Comparison of ENCODE assay signal across 20 mouse cellular contexts in genomic region chr8:119033398-119033797, GRCm38 (mm10).
DNase-seq lines count a peak whose midpoint lies in the region; ATAC-seq lines count a peak whose summit lies in the region.
"Had no signal": no experiment of that assay in that cellular context is flagged by ENCODE, and none has a peak within 500 bp of the region (broad histone marks: within the 10 kb centered on the region; RNA-seq: fewer than 3 reads in every experiment).

No protein-coding gene starts in this region.

- no peaks in the 10 kb centered on the region for H3K27me3 ChIP-seq in megakaryocyte, embryonic 14.5 days (replicated peaks)
- H3K27me3 ChIP-seq: embryonic facial prominence, embryonic 13.5 days; forebrain, embryonic 12.5 days; hindbrain, embryonic 12.5 days; intestine, embryonic 15.5 days had no signal

- ATAC-seq in megakaryocyte, adult 5-6 weeks (ENCODE audit: poor library complexity, severe bottlenecking), result no peak
- ATAC-seq: hindbrain, postnatal 0 days; intestine, embryonic 15.5 days had no signal

- peaks cover 89% of the 10 kb centered on the region for H3K9me3 ChIP-seq in megakaryocyte, embryonic 14.5 days
- H3K9me3 ChIP-seq: embryonic facial prominence, embryonic 13.5 days; forebrain, embryonic 12.5 days; heart, embryonic 10.5 days; intestine, embryonic 15.5 days had no signal

- H3K4me1 ChIP-seq in megakaryocyte, embryonic 14.5 days, result no peaks in the 10 kb centered on the region
- H3K4me1 ChIP-seq: embryonic facial prominence, embryonic 13.5 days; forebrain, embryonic 12.5 days; heart, embryonic 10.5 days; hindbrain, embryonic 12.5 days; intestine, embryonic 15.5 days had no signal

- peak overlapping the region; percentile 16 for H3K4me3 ChIP-seq in megakaryocyte, embryonic 14.5 days (replicated peaks)
- H3K4me3 ChIP-seq: embryonic facial prominence, embryonic 13.5 days; forebrain, embryonic 12.5 days; gastrocnemius, adult 2 months; heart, embryonic 10.5 days; hindbrain, embryonic 12.5 days; intestine, embryonic 15.5 days had no signal

- DNase-seq in cerebellum, adult 11-12 months, result peak; percentile 88
- DNase-seq in cerebellum, adult 9-10 months, result peak; percentile 88
- DNase-seq in cerebellum, postnatal 25 days, result peak; percentile 88
- no peak for DNase-seq in gastrocnemius, adult 8-10 months (ENCODE audit: low spot score in 2 of 2)
- DNase-seq in right cerebral cortex, postnatal 36 days (ENCODE audit: low spot score in 2 of 2), result no peak
- no peak for DNase-seq in urinary bladder, postnatal 25 days (ENCODE audit: low spot score)
- DNase-seq: adrenal gland, postnatal 14 days; gastrocnemius, adult 2 months; gastrocnemius, postnatal 36 days; heart, postnatal 10 days; heart, postnatal 4 days; kidney, adult 18-20 months had no signal

- H3K36me3 ChIP-seq in megakaryocyte, embryonic 14.5 days (replicated peaks; ENCODE audit: low read length), result no peaks in the 10 kb centered on the region
- H3K36me3 ChIP-seq: embryonic facial prominence, embryonic 13.5 days; forebrain, embryonic 12.5 days; heart, embryonic 10.5 days; hindbrain, embryonic 12.5 days; intestine, embryonic 15.5 days had no signal

Comparison
In these comparisons a context has a peak if more than half of its experiments do, and no peak if none do; other contexts are left out.
1. DNase-seq: peak in cerebellum, adult 11-12 months (single experiment), cerebellum, adult 9-10 months (single experiment) and cerebellum, postnatal 25 days (2 of 2); none in gastrocnemius, adult 8-10 months (0 of 2), right cerebral cortex, postnatal 36 days (0 of 2) and urinary bladder, postnatal 25 days (single experiment).